Mouse (Mus musculus): ENCODE measurements around the gene Slc2a13.

Slc2a13 gene

GRCm38 (mm10) chr15:91573111-91573538 is at the start of gene Slc2a13:
Gene Slc2a13, minus strand, starts transcription at chr15:91573261.
- peak; percentile 63 for DNase-seq (ENCODE audit: extremely low spot score, low read depth, low spot score)

- no peak for DNase-seq (ENCODE audit: extremely low spot score, low read depth, low spot score)
Measured at GRCm38 (mm10) chr15:91616016-91616415, 43.0 kb upstream of the Slc2a13 start.

GRCm38 (mm10) chr15:91615532-91615931 is 42.5 kb upstream of the Slc2a13 start:
- no peak for DNase-seq (ENCODE audit: extremely low spot score, low read depth, low spot score)

GRCm38 (mm10) chr15:91613981-91614665 is 41.1 kb upstream of the Slc2a13 start:
- DNase-seq (ENCODE audit: extremely low spot score, low read depth, low spot score), result no peak

- peak; percentile 44 for DNase-seq (ENCODE audit: extremely low spot score, low read depth, low spot score)
Measured at GRCm38 (mm10) chr15:91609713-91610112, 36.7 kb upstream of the Slc2a13 start.

- DNase-seq (ENCODE audit: extremely low spot score, low read depth, low spot score), result no peak
Measured at GRCm38 (mm10) chr15:91608811-91609210, 35.8 kb upstream of the Slc2a13 start.

- no peak for DNase-seq (ENCODE audit: extremely low spot score, low read depth, low spot score)
Measured at GRCm38 (mm10) chr15:91601197-91601596, 28.1 kb upstream of the Slc2a13 start.

GRCm38 (mm10) chr15:91597290-91597689 is 24.2 kb upstream of the Slc2a13 start:
- DNase-seq (ENCODE audit: extremely low spot score, low read depth, low spot score), result no peak

- DNase-seq (ENCODE audit: extremely low spot score, low read depth, low spot score), result peak; percentile 70
Measured at GRCm38 (mm10) chr15:91574492-91574891, 1.4 kb upstream of the Slc2a13 start.

- DNase-seq (ENCODE audit: extremely low spot score, low read depth, low spot score), result no peak
Measured at GRCm38 (mm10) chr15:91572421-91573069, 516 bp downstream of the Slc2a13 start.

GRCm38 (mm10) chr15:91571981-91572380 is 1.1 kb downstream of the Slc2a13 start:
- DNase-seq (ENCODE audit: extremely low spot score, low read depth, low spot score), result no peak

GRCm38 (mm10) chr15:91566784-91567183 is 6.3 kb downstream of the Slc2a13 start:
- DNase-seq (ENCODE audit: extremely low spot score, low read depth, low spot score), result no peak

- DNase-seq (ENCODE audit: extremely low spot score, low read depth, low spot score), result no peak
Measured at GRCm38 (mm10) chr15:91565025-91565605, 7.9 kb downstream of the Slc2a13 start.

GRCm38 (mm10) chr15:91561728-91562127 is 11.3 kb downstream of the Slc2a13 start:
- DNase-seq (ENCODE audit: extremely low spot score, low read depth, low spot score), result no peak

GRCm38 (mm10) chr15:91555336-91555736 is 17.7 kb downstream of the Slc2a13 start:
- DNase-seq (ENCODE audit: extremely low spot score, low read depth, low spot score), result no peak

- no peak for DNase-seq (ENCODE audit: extremely low spot score, low read depth, low spot score)
Measured at GRCm38 (mm10) chr15:91548586-91549268, 24.3 kb downstream of the Slc2a13 start.

GRCm38 (mm10) chr15:91544586-91544985 is 28.5 kb downstream of the Slc2a13 start:
- no peak for DNase-seq (ENCODE audit: extremely low spot score, low read depth, low spot score)

- no peak for DNase-seq (ENCODE audit: extremely low spot score, low read depth, low spot score)
Measured at GRCm38 (mm10) chr15:91538439-91538838, 34.6 kb downstream of the Slc2a13 start.

GRCm38 (mm10) chr15:91526876-91527275 is 46.2 kb downstream of the Slc2a13 start:
- no peak for DNase-seq (ENCODE audit: extremely low spot score, low read depth, low spot score)

- no peak for DNase-seq (ENCODE audit: extremely low spot score, low read depth, low spot score)
Measured at GRCm38 (mm10) chr15:91526166-91526565, 46.9 kb downstream of the Slc2a13 start.

- no peak for DNase-seq (ENCODE audit: extremely low spot score, low read depth, low spot score)
Measured at GRCm38 (mm10) chr15:91524451-91524850, 48.6 kb downstream of the Slc2a13 start.

GRCm38 (mm10) chr15:91503291-91503690 is 69.8 kb downstream of the Slc2a13 start:
- DNase-seq (ENCODE audit: extremely low spot score, low read depth, low spot score), result no peak

Data from hindlimb bud, embryonic 11.5 days (tissue).